Mouse (Mus musculus) 416B (cell line): Measurements from ENCODE around the gene Npw.

ENCODE experiments used
- DNase-seq: peaks from one replicate; pipeline ENCODE4 v3.0.0; 2011; ENCODE audit warnings: low read depth

The Npw gene

DNA sequence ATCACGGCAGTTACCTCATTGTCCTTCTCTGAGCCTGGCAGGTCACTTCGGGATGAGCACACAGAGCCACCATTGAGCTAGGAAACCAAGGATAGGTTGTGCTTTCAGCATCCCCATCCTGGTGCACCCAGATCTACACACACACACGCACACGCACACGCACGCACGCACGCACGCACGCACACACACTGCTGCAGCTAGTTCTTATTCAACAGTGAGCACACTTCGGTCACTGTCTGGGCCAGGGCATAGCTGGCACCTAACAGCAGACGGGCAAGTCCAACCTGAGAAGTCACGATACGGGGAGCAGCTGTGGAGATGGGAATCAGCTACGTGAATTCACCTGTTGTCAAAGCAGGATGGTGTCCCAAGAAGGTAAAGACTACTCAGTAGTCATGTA is 17.7 kb downstream of the Npw start:
- no peak for DNase-seq

DNA sequence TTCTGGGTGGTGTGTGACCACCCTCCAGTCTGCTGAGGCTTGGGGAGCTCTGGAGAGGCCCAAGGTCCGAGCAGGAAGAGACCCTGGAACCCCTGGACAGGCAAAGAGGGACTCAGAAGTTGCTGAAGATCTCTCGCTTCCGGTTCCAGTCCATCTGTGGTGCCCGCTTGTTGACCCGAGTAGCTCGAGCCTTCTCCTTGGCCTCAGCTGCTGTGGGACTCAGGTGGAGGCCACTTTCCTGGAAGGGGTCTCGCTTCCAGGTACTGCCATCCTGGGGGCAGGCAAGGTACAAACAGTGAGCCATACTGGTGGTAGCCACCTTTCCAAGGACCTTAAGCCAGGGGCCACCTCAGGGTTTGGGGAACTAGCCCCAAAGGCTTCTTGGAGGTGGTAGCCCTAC is 18.1 kb downstream of the Npw start:
- no peak for DNase-seq

DNA sequence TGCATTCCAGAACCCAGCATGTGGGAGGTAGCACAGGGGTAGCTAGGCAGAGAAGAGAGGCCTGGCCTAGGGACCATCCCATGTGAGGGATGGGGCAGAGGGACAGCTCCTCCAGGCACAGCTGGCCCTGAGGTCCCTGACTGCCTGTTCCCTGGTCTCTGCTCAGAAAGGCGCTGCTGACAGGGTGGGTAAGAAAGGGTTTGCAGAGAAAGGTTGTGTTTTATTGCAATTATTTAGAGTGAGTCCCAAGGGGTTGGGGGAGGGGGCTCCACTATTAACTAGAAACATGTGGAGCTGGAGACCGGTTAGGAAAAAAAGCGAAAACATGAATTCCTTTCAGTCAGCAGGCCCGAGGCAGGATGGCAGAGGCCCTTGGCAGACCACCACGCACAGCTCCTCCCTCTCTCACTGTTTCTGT is 18.7 kb downstream of the Npw start:
- DNase-seq = no peak

DNA sequence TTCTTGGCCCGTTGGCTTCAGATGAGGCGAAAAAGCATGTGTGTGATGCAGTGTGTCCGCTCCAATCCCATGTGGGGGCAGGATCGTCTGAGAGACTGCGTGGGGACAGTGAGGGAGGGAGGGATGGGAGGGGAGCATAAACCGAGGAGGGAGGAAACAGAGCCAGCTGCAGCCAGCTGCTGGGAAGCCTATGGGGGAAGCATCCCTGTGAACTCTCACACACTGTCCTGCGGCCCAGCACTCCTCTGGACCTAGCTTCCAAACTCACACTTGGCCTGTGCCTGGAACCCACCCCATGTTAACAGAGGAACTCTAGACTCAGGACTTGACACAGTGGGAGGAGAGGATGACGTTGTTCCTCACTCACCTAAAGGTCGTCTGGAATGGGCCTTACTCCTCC is 19.4 kb downstream of the Npw start:
- DNase-seq = no peak

DNA sequence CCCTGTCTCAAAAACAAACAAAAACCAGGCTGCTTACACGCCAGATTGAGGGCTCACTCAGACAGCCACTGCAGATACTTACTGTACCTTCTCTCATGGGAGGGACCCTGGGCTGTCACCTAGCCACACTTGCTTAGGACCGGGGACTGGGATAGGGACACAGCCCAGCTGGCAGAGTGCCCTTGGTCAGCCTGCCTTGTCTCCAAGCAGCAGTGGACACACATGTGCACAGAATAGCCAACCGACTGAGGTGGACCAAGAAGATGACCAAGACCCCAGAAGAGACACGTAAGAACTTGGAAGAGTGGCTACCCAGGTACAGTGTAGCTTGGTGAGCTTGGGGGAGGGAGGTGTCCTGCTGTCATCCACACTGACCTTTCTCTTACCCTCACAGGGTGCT is 20.0 kb downstream of the Npw start:
- DNase-seq = no peak

DNA sequence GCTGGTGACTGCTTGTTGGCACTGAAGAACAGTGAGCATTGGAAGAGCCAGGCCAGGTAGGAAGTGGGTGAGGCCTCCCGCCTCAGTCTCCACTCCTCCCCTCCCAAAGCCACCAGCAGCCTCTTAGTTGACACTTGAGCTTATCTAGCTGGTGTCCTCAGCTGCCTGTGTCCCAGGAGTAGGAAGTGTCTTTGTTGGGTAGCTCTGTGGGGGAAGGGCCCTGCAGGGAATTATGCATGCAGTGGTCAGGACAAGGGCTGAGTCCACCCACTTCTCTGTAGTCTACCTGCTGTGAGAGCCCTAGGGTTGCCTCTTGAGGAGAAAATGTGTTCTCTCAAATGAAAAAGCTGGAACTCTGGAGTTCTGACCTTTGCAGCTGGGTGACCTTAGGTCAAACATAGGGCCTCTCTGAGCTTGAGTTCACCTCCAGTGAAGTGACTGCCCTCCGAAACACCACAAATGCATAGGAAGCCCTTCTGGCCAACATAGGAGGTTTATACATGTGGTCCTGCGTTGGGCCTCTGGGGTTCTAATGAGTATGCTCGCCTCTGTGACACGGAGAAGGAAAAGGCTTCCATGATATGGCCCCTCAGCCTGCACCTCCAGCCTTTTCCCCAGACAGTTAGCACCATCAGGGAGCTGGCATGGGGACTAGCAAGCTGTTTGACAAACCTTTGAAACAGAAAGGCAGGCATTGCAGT is 21.3 kb downstream of the Npw start:
- no peak for DNase-seq

DNA sequence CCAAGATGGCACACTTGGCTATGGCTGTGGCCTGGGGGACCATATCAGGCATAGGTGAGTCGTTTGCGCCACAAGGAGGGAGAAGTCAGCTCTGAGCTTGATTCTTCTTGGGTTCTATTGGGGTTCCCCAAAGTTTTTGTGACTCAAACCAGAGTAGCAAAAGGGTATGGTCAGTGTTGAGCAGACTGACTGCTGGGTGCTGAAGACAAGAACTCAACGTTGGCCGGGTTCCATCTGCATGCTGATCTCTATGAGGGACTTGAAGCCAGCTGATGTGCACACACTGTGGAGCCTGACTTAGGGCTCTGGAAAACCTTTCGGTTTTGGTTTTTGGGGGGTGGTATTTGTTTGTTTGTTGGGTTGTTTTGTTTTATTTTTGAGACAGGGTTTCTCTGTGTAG is 22.6 kb downstream of the Npw start:
- no peak for DNase-seq

DNA sequence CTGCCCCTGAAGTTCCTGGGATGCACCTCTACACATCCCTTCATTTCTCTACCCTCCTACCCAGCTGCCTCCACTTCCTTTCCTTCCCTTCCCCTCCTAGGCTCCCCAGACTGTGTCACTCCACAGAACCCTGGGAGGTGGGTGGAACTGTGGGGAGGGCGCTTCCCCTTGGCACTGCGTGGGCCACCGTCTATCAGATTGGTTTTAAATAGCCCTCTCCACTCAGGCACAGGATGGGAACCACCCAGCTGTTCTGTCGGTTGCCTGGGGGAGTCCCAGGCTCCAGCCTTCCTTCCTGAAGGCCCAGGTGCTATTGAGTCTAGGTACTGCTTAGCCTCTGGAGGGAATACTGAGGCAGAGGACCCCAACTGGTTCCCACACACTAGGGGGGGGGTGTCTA is 23.2 kb downstream of the Npw start:
- DNase-seq = no peak

DNA sequence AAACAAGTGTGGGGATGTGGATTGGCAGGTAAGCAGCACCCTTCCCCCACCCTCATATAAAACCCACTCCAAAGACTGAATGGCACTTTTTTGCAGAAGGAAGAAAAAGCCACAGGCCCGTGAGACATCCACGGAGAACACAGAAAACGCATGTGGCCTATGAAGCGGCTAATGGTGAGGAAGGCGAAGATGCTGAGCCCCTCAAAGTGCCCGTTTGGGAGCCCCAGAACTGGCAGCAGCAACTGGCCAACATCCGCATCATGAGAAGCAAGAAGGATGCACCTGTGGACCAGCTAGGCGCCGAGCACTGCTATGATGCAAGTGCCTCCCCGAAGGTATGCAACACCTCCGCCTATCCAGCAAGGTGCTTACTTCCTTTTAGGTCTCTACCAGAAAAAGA is 24.4 kb downstream of the Npw start:
- DNase-seq = no peak

DNA sequence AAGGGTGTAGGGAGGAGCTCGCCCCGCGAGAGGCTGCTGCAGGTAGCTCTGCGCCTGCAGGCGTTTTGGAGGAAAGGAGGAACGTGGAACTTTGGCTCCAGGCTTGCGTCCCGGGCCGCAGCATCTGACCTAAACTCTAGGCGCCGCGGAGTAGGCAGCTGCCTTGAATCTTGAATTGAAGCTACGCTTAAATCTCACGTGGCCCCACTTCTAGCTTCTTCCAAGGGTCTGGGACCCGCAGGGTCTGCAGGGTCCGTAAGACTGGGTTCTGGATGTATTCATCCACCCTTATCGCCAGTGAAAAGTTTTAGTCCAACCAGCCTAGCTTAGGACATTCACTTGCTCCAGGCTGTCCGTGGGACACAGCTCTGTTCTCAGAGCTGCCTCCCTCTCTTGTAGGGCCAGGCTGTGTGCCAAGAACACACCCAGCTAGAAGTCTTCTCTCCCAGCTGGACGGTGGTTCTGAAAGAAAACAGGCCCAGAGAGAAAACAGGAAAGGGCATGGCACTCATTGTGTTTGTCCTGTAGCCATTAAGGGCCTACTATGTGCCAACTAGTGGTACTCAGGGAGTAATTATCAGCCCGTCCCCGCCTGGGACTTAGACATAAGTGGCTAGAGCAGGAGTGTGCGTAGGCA is 25.3 kb downstream of the Npw start:
- DNase-seq = peak; percentile 53

DNA sequence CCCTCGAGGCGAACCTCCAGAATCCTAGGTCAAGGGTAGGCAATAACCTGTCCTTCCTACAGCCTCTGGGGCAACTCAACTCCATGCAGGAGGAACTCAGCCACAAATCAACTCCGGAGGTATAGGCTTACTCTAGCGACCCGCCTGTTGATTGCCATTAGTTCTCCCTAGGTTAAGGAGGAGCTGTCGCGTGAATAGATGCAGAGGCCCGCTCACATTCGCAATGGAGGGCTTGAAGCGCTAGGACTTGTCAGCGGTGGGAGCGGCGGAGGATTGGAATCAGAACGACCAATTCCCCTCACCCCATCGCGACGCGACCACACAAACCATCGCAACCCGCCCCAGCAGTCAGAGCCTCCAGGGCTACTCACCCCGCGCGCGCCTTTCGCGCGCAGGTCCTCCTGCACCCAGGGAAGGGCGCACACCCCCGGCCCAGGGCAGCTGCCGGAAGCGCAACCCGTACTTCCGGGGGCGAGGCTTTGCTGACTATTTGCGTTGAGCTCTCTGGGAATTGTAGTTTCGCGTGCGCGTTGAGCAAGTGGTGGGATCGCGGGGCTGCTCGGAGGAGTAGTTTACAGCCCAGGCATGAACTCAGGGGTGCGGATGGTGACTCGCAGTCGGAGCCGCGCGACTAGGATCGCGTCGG is 26.0 kb downstream of the Npw start, which contains the start of the genes Tsc2 and Nthl1:
Gene Tsc2, minus strand, starts transcription at position 464 of the 646 bp plus-strand sequence.
Gene Nthl1, plus strand, starts transcription at position 514 of the 646 bp plus-strand sequence.
- DNase-seq = peak; percentile 90

DNA sequence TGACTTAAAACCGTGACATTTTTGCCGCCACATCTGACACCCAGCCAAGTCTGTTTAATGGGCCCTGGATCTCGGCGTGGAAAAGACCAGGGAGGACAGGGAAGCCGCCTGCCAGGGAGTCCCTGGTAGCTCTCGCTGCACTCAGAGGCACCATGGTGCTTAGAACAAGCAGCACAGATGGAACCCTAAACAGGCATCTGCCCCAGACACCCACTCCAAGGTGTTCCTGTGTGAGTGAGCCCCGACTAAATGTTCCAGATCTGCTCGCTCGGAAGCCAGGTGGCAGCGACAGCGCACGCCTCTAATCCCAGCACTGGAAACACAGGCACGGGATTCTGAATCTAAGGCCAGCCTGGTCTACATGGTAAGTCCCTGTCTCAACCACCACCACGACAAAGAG is 28.2 kb downstream of the Npw start:
- no peak for DNase-seq

DNA sequence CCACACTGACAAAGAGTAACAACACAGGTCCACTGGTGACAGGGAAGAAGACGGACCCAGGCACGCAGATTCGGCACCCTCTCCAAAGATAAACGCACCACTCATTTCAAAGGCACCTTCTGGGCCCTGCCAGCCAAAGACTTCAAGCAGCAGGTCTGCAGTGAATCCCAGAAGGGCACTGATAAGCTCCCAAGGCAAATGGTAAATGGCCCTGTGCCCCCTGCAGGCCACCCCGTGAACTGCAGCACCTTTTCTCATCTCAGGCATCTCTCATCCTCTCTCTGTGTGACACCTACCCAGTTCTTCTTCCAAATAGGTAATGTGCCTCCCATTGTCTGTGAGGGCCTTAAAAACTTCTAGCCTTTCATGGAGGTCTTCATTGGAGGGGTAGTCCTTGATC is 29.6 kb downstream of the Npw start:
- peak; percentile 73 for DNase-seq

DNA sequence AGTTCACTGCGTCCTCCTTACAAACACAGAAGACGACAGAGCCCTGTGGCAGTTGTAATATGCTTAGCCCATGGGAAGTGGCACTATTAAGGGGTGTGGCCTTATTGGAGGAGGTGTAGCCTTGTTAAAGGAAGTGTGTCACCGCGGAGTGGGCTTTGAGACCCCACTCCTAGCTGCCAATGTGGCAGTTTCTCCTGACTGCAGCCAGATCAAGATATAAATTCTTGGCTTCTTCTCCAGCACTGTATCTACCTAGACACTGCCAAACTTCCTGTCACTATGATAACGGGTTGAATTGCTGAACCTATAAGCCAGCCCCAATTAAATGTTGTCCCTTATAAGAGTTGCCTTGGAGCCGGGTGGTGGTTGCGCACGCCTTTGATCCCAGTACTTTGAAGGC is 32.8 kb downstream of the Npw start:
- no peak for DNase-seq

DNA sequence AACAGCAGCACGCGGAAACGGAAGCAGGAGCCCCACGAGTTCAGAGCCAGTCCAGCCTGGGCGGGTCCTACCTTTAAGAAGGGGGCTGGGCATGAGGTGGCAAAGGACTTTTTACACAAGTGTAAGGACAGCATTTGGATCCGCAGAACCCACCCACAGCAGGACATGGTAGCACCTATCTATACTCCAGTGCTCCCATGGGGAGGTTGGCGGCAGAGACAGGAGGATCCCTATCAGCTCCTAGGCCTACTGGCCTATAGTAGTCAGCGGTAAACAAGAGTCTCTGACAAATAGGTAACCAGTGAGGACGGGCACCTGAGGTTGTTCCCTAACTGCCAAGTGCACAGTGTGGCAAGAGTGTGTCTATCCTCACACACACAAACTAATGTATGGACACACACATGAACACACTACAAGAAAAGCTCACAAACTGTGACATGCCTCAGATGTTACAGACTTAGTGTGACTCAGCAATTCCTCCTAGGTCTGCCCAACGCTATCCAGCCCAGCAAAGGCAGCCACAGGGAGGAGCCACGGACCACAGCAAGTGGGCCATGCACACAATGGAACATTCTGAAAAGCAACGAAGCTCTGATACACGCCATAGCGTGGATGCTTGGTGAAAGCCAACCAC is 40.6 kb downstream of the Npw start:
- peak; percentile 91 for DNase-seq

DNA sequence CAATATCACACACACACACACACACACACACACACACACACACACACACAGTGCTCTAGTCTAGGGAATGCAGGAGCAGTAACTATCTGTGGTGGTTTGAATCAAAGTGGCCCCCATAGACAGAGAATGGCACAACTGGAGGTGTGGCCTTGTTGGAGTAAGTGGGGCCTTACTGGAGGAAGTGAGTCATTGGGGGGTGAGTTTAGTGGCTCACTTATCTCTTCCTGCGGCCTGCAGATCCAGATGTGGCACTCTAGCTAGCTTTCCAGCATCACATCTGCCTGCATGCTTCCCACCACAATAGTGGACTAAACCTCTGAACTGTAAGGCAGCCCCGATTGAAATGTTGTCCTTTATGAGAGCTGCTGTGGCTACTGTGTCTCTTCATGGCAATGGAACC is 47.5 kb downstream of the Npw start:
- peak; percentile 96 for DNase-seq

DNA sequence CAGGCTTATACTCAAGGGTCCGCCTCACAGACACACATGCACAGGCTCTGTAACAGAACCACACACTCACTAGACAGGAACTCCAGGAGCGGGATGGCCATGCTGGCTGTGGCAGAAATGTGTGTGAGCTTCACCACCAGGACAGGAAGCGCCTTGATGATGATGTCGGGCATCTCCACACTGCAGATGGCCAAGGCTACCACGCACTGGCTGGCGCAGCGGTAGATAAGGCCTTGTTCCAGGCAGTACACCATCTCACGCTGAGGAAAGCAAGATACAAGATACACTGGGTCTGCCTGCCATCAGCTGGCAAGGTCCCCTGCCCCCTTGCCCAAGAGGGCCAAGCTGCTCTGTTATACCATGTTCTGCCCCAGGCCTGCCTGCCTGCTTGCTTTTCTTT is 49.4 kb downstream of the Npw start:
- DNase-seq = peak; percentile 86

DNA sequence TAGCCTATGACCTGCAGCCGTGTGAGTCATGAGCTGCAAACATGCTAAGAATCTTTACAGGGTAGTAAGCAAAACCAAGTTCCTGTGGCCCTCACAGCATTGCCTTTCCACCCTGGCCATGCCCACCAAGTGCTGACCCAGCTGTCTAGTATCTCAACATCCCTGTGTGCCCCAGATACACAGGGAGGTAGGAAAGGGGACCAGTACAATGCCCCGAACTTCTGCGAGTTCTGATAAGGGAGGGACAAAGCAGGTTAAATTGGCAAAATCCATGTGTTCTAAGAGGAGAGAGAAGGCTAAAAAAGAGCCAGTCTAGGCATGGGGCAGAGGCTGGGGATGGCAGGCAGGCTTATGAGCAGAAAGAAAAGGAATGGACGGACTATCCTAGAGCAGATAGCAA is 49.9 kb downstream of the Npw start:
- no peak for DNase-seq
